Mouse (Mus musculus) thymus, adult 18-20 months (tissue): ENCODE measurements at regions not wholly inside any gene's neighbourhood (a gene's known extent, or its start where the extent isn't known, plus 50 kb on each side); places are given as distances from the start of the nearest gene placed in this dataset.
A peak's percentile ranks its signal among the peaks of the same experiment; 100 is the strongest.

Experiments
- DNase-seq, 2 experiments: peaks; one replicate each; pipeline ENCODE4 v3.0.0; 2022; ENCODE audit warnings: mixed read lengths in 2 of 2

GRCm38 (mm10) chr17:45889051-45889450 lies 143.1 kb downstream of the Vegfa start:
- no peak for DNase-seq

- no peak for DNase-seq
Observed at GRCm38 (mm10) chr17:45886420-45887049, 145.6 kb downstream of the Vegfa start.

- no peak for DNase-seq
Observed at GRCm38 (mm10) chr17:45885461-45886336, 146.5 kb downstream of the Vegfa start.

GRCm38 (mm10) chr17:45884021-45884722 lies 148.0 kb downstream of the Vegfa start:
- no peak for DNase-seq

- no peak for DNase-seq
Observed at GRCm38 (mm10) chr17:45882682-45883081, 149.0 kb upstream of the 1600014C23Rik start.

GRCm38 (mm10) chr17:45881284-45881683 lies 147.6 kb upstream of the 1600014C23Rik start:
- DNase-seq = no peak

GRCm38 (mm10) chr17:45880761-45881160 lies 147.1 kb upstream of the 1600014C23Rik start:
- DNase-seq = no peak

GRCm38 (mm10) chr17:45879478-45880250 lies 146.0 kb upstream of the 1600014C23Rik start:
- DNase-seq = no peak

GRCm38 (mm10) chr17:45878394-45878793 lies 144.8 kb upstream of the 1600014C23Rik start:
- DNase-seq = no peak

GRCm38 (mm10) chr17:45875325-45875724 lies 141.7 kb upstream of the 1600014C23Rik start:
- DNase-seq = peak in 1 of 2 experiments; percentile 15

- no peak for DNase-seq
Observed at GRCm38 (mm10) chr17:45873996-45874395, 140.4 kb upstream of the 1600014C23Rik start.

- no peak for DNase-seq
Observed at GRCm38 (mm10) chr17:45873200-45873955, 139.7 kb upstream of the 1600014C23Rik start.

GRCm38 (mm10) chr17:45871666-45872653 lies 138.3 kb upstream of the 1600014C23Rik start:
- no peak for DNase-seq

GRCm38 (mm10) chr17:45871067-45871466 lies 137.4 kb upstream of the 1600014C23Rik start:
- no peak for DNase-seq

- DNase-seq = no peak
Observed at GRCm38 (mm10) chr17:45869014-45869968, 135.6 kb upstream of the 1600014C23Rik start.

GRCm38 (mm10) chr17:45868539-45868938 lies 134.9 kb upstream of the 1600014C23Rik start:
- no peak for DNase-seq

- no peak for DNase-seq
Observed at GRCm38 (mm10) chr17:45867727-45868126, 134.1 kb upstream of the 1600014C23Rik start.

- DNase-seq = no peak
Observed at GRCm38 (mm10) chr17:45866876-45867652, 133.4 kb upstream of the 1600014C23Rik start.
